Mouse (Mus musculus): ENCODE measurements around the gene Fryl.

- no peak for TF ChIP-seq MAX (IDR thresholded peaks at IDR 0.05; ENCODE audit: low read depth)
- no peak for TF ChIP-seq POLR2A (IDR thresholded peaks at IDR 0.05; ENCODE audit: insufficient read length, low read depth)
- no peak for TF ChIP-seq SRF (IDR thresholded peaks at IDR 0.05; ENCODE audit: control insufficient read depth, insufficient read length, low read depth)
- TF ChIP-seq POLR2AphosphoS2 (IDR thresholded peaks at IDR 0.05; ENCODE audit: insufficient read length, low read depth) = no peak
- no peak for TF ChIP-seq TCF12 (IDR thresholded peaks at IDR 0.05; ENCODE audit: insufficient read depth, poor library complexity, severe bottlenecking)
- no peak for TF ChIP-seq CEBPB (IDR thresholded peaks at IDR 0.05; ENCODE audit: insufficient read depth, poor library complexity, severe bottlenecking)
Measured at GRCm38 (mm10) chr5:73157009-73157408, 99.4 kb downstream of the Fryl start.

Data from myocyte (in vitro differentiated cells).